Mouse (Mus musculus) bone marrow macrophage, adult 2 months (primary cell): ENCODE measurements around the gene Clec4g.

Experiments used
- CTCF ChIP-seq: IDR thresholded peaks from 2 replicates; pipeline ENCODE4 v1.5.1; 2012; ENCODE audit warnings: low read depth, mild to moderate bottlenecking, low read length, moderate library complexity
- POLR2A ChIP-seq: IDR thresholded peaks from 2 replicates; pipeline ENCODE4 v1.6.1; 2012; ENCODE audit warnings: mild to moderate bottlenecking, low read depth, low read length, borderline replicate concordance

GRCm38 (mm10) chr8:3676993-3677579 is 43.4 kb downstream of the Clec4g start:
- TF ChIP-seq POLR2A (no peak), CTCF (no peak)
